Mouse (Mus musculus): ENCODE data around the gene Ubald2.

GRCm38 (mm10) chr11:116426852-116427575 lies 6.9 kb upstream of the Ubald2 start:
- TF ChIP-seq HCFC1 (IDR thresholded peaks at IDR 0.05; ENCODE audit: borderline replicate concordance, insufficient read depth, low read length) (no peak), CHD2 (IDR thresholded peaks at IDR 0.05; ENCODE audit: low read depth, low read length) (no peak), ZNF384 (IDR thresholded peaks at IDR 0.05; ENCODE audit: low read depth, low read length) (peak; percentile 84), MAFK (IDR thresholded peaks at IDR 0.05; ENCODE audit: insufficient read depth, low read depth, low read length) (no peak), ZC3H11A (IDR thresholded peaks at IDR 0.05; ENCODE audit: borderline replicate concordance, low read depth, low read length) (no peak)
